Mouse (Mus musculus) lung, embryonic 14.5 days (tissue): Measurements from ENCODE around the gene Dlgap1. TPM values are rescaled to one million over a fixed set of nuclear protein-coding genes. Genes with fewer than 3 reads are reported as not detected.

Source experiments
- ATAC-seq: fragments of 200-750 bp; cut with Nextera tagmentation; 2 replicates; pipeline ENCODE4 v1.8.0; 2017; ENCODE audit warnings: mild to moderate bottlenecking, moderate TSS enrichment, moderate library complexity; ENCODE audit not compliant: insufficient read depth
- DNase-seq: peaks from one replicate; pipeline ENCODE4 v3.0.0-alpha.2; 2015
- H3K27ac ChIP-seq: fragments of 300-500 bp; sonication (generic); 2 replicates; pipeline ENCODE4 v1.5.1; 2014; ENCODE audit warnings: low read depth, mild to moderate bottlenecking, moderate library complexity
- H3K27me3 ChIP-seq: fragments of 300-500 bp; sonication (generic); 2 replicates; pipeline ENCODE4 v1.6.1; 2014; ENCODE audit warnings: low read length, control low read depth; ENCODE audit not compliant: insufficient read depth
- H3K36me3 ChIP-seq: fragments of 300-500 bp; sonication (generic); 2 replicates; pipeline ENCODE4 v1.6.1; 2014; ENCODE audit warnings: control low read depth; ENCODE audit not compliant: insufficient read depth
- H3K4me1 ChIP-seq: fragments of 300-500 bp; sonication (generic); 2 replicates; pipeline ENCODE4 v1.6.1; 2014; ENCODE audit warnings: antibody characterized with exemption, control low read depth; ENCODE audit not compliant: insufficient read depth
- H3K4me2 ChIP-seq: fragments of 300-500 bp; sonication (generic); 2 replicates; pipeline ENCODE4 v1.6.1; 2014; ENCODE audit warnings: mild to moderate bottlenecking
- H3K4me3 ChIP-seq: fragments of 300-500 bp; sonication (generic); 2 replicates; pipeline ENCODE4 v1.5.1; 2014; ENCODE audit warnings: low read depth, low read length
- H3K9ac ChIP-seq: fragments of 300-500 bp; sonication (generic); 2 replicates; pipeline ENCODE4 v1.6.1; 2014
- H3K9me3 ChIP-seq: fragments of 300-500 bp; sonication (generic); 2 replicates; pipeline ENCODE4 v1.6.1; 2016; ENCODE audit warnings: low read depth, low read length, control low read depth
- CTCF ChIP-seq: IDR thresholded peaks from 2 replicates; pipeline ENCODE4 v1.5.1; 2016; ENCODE audit warnings: antibody characterized with exemption, low read depth
- WGBS: fragments of 180-500 bp; shearing (Covaris S2); extraction: QIAGEN DNeasy Blood & Tissue Kit; methylation state at CpG from one replicate; pipeline ENCODE4 v1.1.7; 2014; 5-methylcytosine and 5-hydroxymethylcytosine counted together
- polyA plus RNA-seq: library from polyadenylated mRNA; unstranded; fragments of >200 nt; fragmentation: Nextera tagmentation; extraction: Ambion mirVana; gene quantifications from 2 replicates; pipeline ENCODE4 v1.2.1, GENCODE M21; 2014

Gene Dlgap1
- polyA plus RNA-seq, 1 experiment from 2014 or later = 1.1 TPM

- Histone ChIP-seq H3K9me3 (no peaks in the 10 kb centered on the region), H3K4me3 (peak overlapping the region; percentile 31), H3K27me3 (no peaks in the 10 kb centered on the region), H3K4me2 (peak overlapping the region; percentile 57), H3K27ac (peak overlapping the region; percentile 85), H3K4me1 (peaks cover 20% of the 10 kb centered on the region), H3K9ac (peak overlapping the region; percentile 50), H3K36me3 (no peaks in the 10 kb centered on the region)
- TF ChIP-seq CTCF = no peak
- DNase-seq (no peak), ATAC-seq (no peak)
- 40% methylated on average over 17 of the region's 17 CpGs for WGBS
These were observed 781.6 kb downstream of the Dlgap1 start for GRCm38 (mm10) chr17:70750236-70751160.

GRCm38 (mm10) chr17:70751161-70751651 is 782.3 kb downstream of the Dlgap1 start:
- H3K9me3 ChIP-seq = no peaks in the 10 kb centered on the region
- TF ChIP-seq CTCF = no peak
- peak overlapping the region; percentile 57 for H3K4me2 ChIP-seq
- H3K27ac ChIP-seq = peak overlapping the region; percentile 85
- H3K4me1 ChIP-seq = peaks cover 20% of the 10 kb centered on the region
- ATAC-seq (peak; percentile 41), DNase-seq (peak; percentile 76)
- WGBS = 1% methylated on average over 19 of the region's 19 CpGs
- peak overlapping the region; percentile 31 for H3K4me3 ChIP-seq
- no peaks in the 10 kb centered on the region for H3K27me3 ChIP-seq
- H3K36me3 ChIP-seq = no peaks in the 10 kb centered on the region
- peak overlapping the region; percentile 50 for H3K9ac ChIP-seq

- Histone ChIP-seq H3K4me2 (peak overlapping the region; percentile 57), H3K9me3 (no peaks in the 10 kb centered on the region), H3K9ac (peak overlapping the region; percentile 50), H3K36me3 (no peaks in the 10 kb centered on the region), H3K27me3 (no peaks in the 10 kb centered on the region), H3K27ac (peak overlapping the region; percentile 85), H3K4me1 (peaks cover 16% of the 10 kb centered on the region), H3K4me3 (peak overlapping the region; percentile 31)
- no peak for TF ChIP-seq CTCF
- DNase-seq (no peak), ATAC-seq (no peak)
- WGBS = 46% methylated on average over 6 of the region's 6 CpGs
These were observed 782.8 kb downstream of the Dlgap1 start for GRCm38 (mm10) chr17:70751676-70752075.

GRCm38 (mm10) chr17:70753444-70754032 is 784.7 kb downstream of the Dlgap1 start:
- Histone ChIP-seq H3K9me3 (no peaks in the 10 kb centered on the region), H3K4me1 (0 out of 2 replicates have a peak, but pooled peaks cover 11% of the 10 kb centered on the region)

GRCm38 (mm10) chr17:70754041-70754440 is 785.2 kb downstream of the Dlgap1 start:
- WGBS = 69% methylated on average over 9 of the region's 9 CpGs
- H3K27me3 ChIP-seq = no peaks in the 10 kb centered on the region

More at GRCm38 (mm10) chr17:70753444-70754032, 784.7 kb downstream of the Dlgap1 start:
- no peak overlapping the region for H3K4me2 ChIP-seq
- H3K4me3 ChIP-seq = no peak overlapping the region
- no peaks in the 10 kb centered on the region for H3K27me3 ChIP-seq
- peak overlapping the region; percentile 37 for H3K27ac ChIP-seq
- 53% methylated on average over 13 of the region's 13 CpGs for WGBS
- DNase-seq = peak; percentile 52
- H3K9ac ChIP-seq = no peak overlapping the region
- ATAC-seq = no peak
- no peak for TF ChIP-seq CTCF
- H3K36me3 ChIP-seq = no peaks in the 10 kb centered on the region

GRCm38 (mm10) chr17:70754638-70755037 is 785.8 kb downstream of the Dlgap1 start:
- Histone ChIP-seq H3K27ac (peak overlapping the region; percentile 92), H3K4me3 (peak overlapping the region; percentile 41; the same call in 1 of the 2 replicates), H3K9ac (no peak overlapping the region), H3K27me3 (no peaks in the 10 kb centered on the region), H3K4me2 (peak overlapping the region; percentile 88), H3K4me1 (0 out of 2 replicates have a peak, but pooled peaks cover 11% of the 10 kb centered on the region), H3K36me3 (no peaks in the 10 kb centered on the region), H3K9me3 (no peaks in the 10 kb centered on the region)
- 46% methylated on average over 7 of the region's 7 CpGs for WGBS
- ATAC-seq = no peak
- DNase-seq = no peak
- TF ChIP-seq CTCF = no peak

More at GRCm38 (mm10) chr17:70754041-70754440, 785.2 kb downstream of the Dlgap1 start:
- ATAC-seq (no peak), DNase-seq (no peak)
- H3K27ac ChIP-seq = peak overlapping the region; percentile 37
- H3K4me3 ChIP-seq = no peak overlapping the region
- H3K36me3 ChIP-seq = no peaks in the 10 kb centered on the region
- no peaks in the 10 kb centered on the region for H3K9me3 ChIP-seq
- H3K9ac ChIP-seq = no peak overlapping the region
- H3K4me1 ChIP-seq = 0 out of 2 replicates have a peak, but pooled peaks cover 11% of the 10 kb centered on the region
- no peak for TF ChIP-seq CTCF
- 0 out of 2 replicates have a peak overlapping the region, but pooled peaks have one; percentile 88 for H3K4me2 ChIP-seq
